Mouse (Mus musculus) liver, embryonic 13.5 days (tissue): ENCODE results near the gene 1700067K01Rik. TPM values are rescaled to one million over a fixed set of nuclear protein-coding genes. Genes with fewer than 3 reads are reported as not detected.

Experiments
- ATAC-seq: fragments of 200-750 bp; cut with Nextera tagmentation; 2 replicates; pipeline ENCODE4 v1.8.0; 2017; ENCODE audit warnings: low read depth, mild to moderate bottlenecking, moderate number of reproducible peaks, moderate library complexity
- DNase-seq: peaks from one replicate; pipeline ENCODE4 v3.0.0; 2022
- H3K27ac ChIP-seq: fragments of 300-500 bp; sonication (generic); 2 replicates; pipeline ENCODE4 v1.5.1; 2015; ENCODE audit warnings: moderate library complexity, mild to moderate bottlenecking, inconsistent platforms
- H3K27me3 ChIP-seq: fragments of 300-500 bp; sonication (generic); 2 replicates; pipeline ENCODE4 v1.6.1; 2015; ENCODE audit warnings: mild to moderate bottlenecking, inconsistent platforms
- H3K36me3 ChIP-seq: fragments of 300-500 bp; sonication (generic); 2 replicates; pipeline ENCODE4 v1.6.1; 2015; ENCODE audit warnings: mild to moderate bottlenecking, inconsistent platforms
- H3K4me1 ChIP-seq: fragments of 300-500 bp; sonication (generic); replicated peaks from 2 replicates; pipeline ENCODE4 v1.6.1; 2015; ENCODE audit warnings: inconsistent platforms
- H3K4me2 ChIP-seq: fragments of 300-500 bp; sonication (generic); 2 replicates; pipeline ENCODE4 v1.6.1; 2015; ENCODE audit warnings: inconsistent platforms, mild to moderate bottlenecking, moderate library complexity
- H3K4me3 ChIP-seq: fragments of 300-500 bp; sonication (generic); replicated peaks from 2 replicates; pipeline ENCODE4 v1.5.1; 2015; ENCODE audit warnings: mild to moderate bottlenecking, inconsistent platforms
- H3K9ac ChIP-seq: fragments of 300-500 bp; sonication (generic); 2 replicates; pipeline ENCODE4 v1.6.1; 2015; ENCODE audit warnings: mild to moderate bottlenecking, inconsistent platforms
- H3K9me3 ChIP-seq: fragments of 300-500 bp; sonication (generic); replicated peaks from 2 replicates; pipeline ENCODE4 v1.6.1; 2016; ENCODE audit warnings: inconsistent platforms
- WGBS: fragments of 180-500 bp; shearing (Covaris S2); methylation state at CpG from one replicate; pipeline ENCODE4 v1.1.7; 2015; ENCODE audit not compliant: insufficient replicate concordance; 5-methylcytosine and 5-hydroxymethylcytosine counted together
- polyA plus RNA-seq: library from polyadenylated mRNA; unstranded; fragments of >200 nt; fragmentation: Nextera tagmentation; extraction: Ambion mirVana; gene quantifications from 2 replicates; pipeline ENCODE4 v1.2.1, GENCODE M21; 2015

The 1700067K01Rik gene
- polyA plus RNA-seq: 0.38 and 0.57 TPM in 2 replicates

GRCm38 (mm10) chr8:84001281-84002000, at the start of gene 1700067K01Rik:
1700067K01Rik (plus strand) TSS chr8:84001502.
- 80% methylated on average over 61 of the region's 61 CpGs for WGBS
- H3K4me3 ChIP-seq: no peak within 1 kb of the TSS
- ATAC-seq (no peak), DNase-seq (no peak)
- H3K4me1 ChIP-seq: peaks cover 63% of the 10 kb centered on the region
- peaks cover 46% of the 10 kb centered on the region for H3K36me3 ChIP-seq
- peak within 1 kb of the TSS; percentile 10; the same call in 1 of the 2 replicates for H3K4me2 ChIP-seq
- H3K9ac ChIP-seq: no peak within 1 kb of the TSS
- no peaks in the 10 kb centered on the region for H3K9me3 ChIP-seq
- no peaks in the 10 kb centered on the region for H3K27me3 ChIP-seq
- H3K27ac ChIP-seq: no peak within 1 kb of the TSS

- no peak for DNase-seq
- no peak for ATAC-seq
- Histone ChIP-seq H3K9me3 (no peaks in the 10 kb centered on the region), H3K27ac (peak overlapping the region; percentile 36; the same call in 1 of the 2 replicates), H3K4me2 (peak overlapping the region; percentile 92), H3K27me3 (no peaks in the 10 kb centered on the region), H3K9ac (peak overlapping the region; percentile 63), H3K36me3 (peaks cover 17% of the 10 kb centered on the region), H3K4me1 (peaks cover 30% of the 10 kb centered on the region), H3K4me3 (peak overlapping the region; percentile 94)
- 3% methylated on average over 14 of the region's 14 CpGs for WGBS
Observed at GRCm38 (mm10) chr8:83954749-83955105, 46.6 kb upstream of the 1700067K01Rik start.

DNA sequence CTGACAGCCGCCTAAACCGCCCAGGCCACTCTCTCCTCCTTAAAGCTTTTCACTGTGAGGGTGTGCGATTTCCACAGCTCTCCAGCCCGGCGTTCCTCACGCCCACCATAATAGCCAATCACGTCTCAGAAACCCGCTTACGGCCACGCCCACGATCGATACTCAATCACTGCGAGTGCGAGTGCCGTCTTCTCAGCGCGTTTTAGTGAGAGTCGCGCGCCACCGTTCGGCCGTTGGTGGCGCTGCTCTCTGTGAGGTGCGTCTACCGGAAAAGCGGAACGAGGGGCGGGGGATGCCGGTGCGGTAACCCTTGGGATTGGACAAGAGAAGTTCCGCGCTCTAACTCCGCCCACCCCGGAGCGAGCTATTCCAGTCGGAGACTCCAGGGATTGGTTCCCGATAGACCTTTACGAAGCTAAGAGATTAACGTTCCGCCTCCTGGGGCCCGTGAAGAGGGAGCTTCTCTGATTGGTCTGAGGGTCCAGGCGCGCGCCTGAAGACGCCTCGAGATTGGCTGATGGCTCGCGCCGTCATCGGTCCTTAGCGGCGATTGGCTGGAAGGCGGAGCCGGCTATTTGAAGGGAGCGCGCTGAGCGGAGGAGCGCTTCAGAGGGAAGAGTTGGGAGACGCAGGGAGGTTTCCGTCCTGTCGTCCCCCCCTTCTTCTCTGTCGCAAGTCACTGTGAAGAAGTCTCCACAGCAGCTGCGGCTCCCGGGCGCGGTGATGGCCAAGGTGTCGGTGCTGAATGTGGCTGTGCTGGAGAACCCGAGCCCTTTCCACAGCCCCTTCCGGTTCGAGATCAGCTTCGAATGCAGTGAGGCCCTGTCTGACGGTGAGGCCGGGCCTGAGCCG, 46.0 kb upstream of the 1700067K01Rik start, which contains the start of the genes Gm10644 and Asf1b:
Gm10644 (minus strand) TSS at position 100 of the 852 bp plus-strand sequence.
Asf1b (plus strand) TSS at position 402 of the 852 bp plus-strand sequence.
- peak within 1 kb of the TSS; percentile 92 for H3K9ac ChIP-seq
- peaks cover 30% of the 10 kb centered on the region for H3K4me1 ChIP-seq
- peak within 1 kb of the TSS; percentile 92 for H3K4me2 ChIP-seq
- peak within 1 kb of the TSS; percentile 94 for H3K4me3 ChIP-seq
- ATAC-seq (peak; percentile 98), DNase-seq (peak; percentile 98)
- H3K27ac ChIP-seq: peak within 1 kb of the TSS; percentile 83
- no peaks in the 10 kb centered on the region for H3K9me3 ChIP-seq
- no peaks in the 10 kb centered on the region for H3K27me3 ChIP-seq
- under 1% methylated on average over 75 of the region's 75 CpGs for WGBS
- H3K36me3 ChIP-seq: peaks cover 19% of the 10 kb centered on the region

DNA sequence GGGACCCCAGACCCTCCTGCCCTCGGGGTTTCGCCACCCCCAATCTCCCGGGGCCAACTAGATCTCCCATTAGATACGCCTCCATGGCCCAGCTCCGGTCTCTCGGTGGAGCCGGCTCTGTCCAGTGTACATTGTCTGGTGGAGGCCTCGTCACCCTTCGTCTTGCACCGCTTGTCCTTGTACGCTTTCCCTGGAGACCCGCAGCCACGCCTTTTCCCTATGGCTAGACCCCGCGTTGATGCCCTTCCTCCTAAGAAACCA, 45.4 kb upstream of the 1700067K01Rik start:
- no peak for DNase-seq
- peak overlapping the region; percentile 83 for H3K27ac ChIP-seq
- 1% methylated on average over 15 of the region's 15 CpGs for WGBS
- ATAC-seq: no peak
- H3K4me1 ChIP-seq: peaks cover 30% of the 10 kb centered on the region
- no peaks in the 10 kb centered on the region for H3K27me3 ChIP-seq
- H3K4me2 ChIP-seq: peak overlapping the region; percentile 92
- H3K9me3 ChIP-seq: no peaks in the 10 kb centered on the region
- H3K4me3 ChIP-seq: peak overlapping the region; percentile 94
- H3K9ac ChIP-seq: peak overlapping the region; percentile 92
- H3K36me3 ChIP-seq: peaks cover 19% of the 10 kb centered on the region

- Histone ChIP-seq H3K4me2 (peak overlapping the region; percentile 92), H3K9ac (peak overlapping the region; percentile 92), H3K27ac (no peak overlapping the region; the same call in 1 of the 2 replicates), H3K36me3 (peaks cover 26% of the 10 kb centered on the region), H3K9me3 (no peaks in the 10 kb centered on the region), H3K4me3 (peak overlapping the region; percentile 94), H3K27me3 (no peaks in the 10 kb centered on the region), H3K4me1 (peaks cover 30% of the 10 kb centered on the region)
- ATAC-seq (no peak), DNase-seq (peak; percentile 35)
- 15% methylated on average over 1 of the region's 1 CpGs for WGBS
Observed at GRCm38 (mm10) chr8:83956789-83957188, 44.5 kb upstream of the 1700067K01Rik start.

DNA sequence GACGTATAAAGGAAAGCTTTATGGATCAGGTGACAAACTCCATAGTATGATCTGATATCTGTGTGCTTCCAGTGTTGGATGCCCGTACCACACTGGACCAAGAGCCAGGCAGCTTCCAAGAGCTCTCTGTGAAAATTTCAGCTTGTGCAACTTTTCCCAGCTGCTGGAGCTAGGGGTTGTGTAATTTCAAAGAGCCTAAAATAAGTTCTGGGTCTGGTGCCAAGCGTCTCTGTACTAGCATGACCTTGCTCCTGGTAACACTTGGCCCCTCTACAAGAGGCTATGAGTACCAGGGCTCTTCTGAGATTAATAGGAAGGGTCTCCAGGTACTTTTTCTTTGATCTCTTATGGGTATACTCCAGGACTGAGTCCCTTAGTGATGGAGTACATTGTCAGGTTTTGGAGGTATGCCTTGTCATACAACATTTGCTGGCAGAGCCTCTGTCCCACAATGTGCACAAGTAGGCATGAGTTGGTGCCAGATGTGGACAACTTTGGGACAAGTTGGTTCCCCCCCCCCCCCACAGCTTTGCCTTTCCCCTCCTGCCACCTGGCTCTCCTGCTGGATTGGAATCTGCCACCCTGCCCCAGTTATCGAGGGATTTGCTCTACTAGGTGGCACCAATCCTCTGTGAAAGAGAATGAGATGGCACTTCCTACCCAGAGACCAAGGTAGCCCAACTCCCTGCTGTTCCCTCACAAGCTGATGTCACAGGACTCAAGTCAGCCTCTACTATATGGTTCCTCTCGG, 37.1 kb upstream of the 1700067K01Rik start:
- WGBS: 87% methylated on average over 5 of the region's 5 CpGs
- Histone ChIP-seq H3K4me2 (no peak overlapping the region), H3K4me1 (no peaks in the 10 kb centered on the region), H3K4me3 (no peak overlapping the region), H3K27me3 (no peaks in the 10 kb centered on the region), H3K9ac (no peak overlapping the region), H3K9me3 (no peaks in the 10 kb centered on the region), H3K36me3 (peaks cover 74% of the 10 kb centered on the region), H3K27ac (no peak overlapping the region)
- ATAC-seq: no peak
- DNase-seq: no peak

GRCm38 (mm10) chr8:83967701-83968100, 33.6 kb upstream of the 1700067K01Rik start:
- no peak overlapping the region for H3K27ac ChIP-seq
- WGBS: 86% methylated on average over 7 of the region's 7 CpGs
- no peak overlapping the region for H3K4me2 ChIP-seq
- H3K27me3 ChIP-seq: no peaks in the 10 kb centered on the region
- H3K9ac ChIP-seq: no peak overlapping the region
- H3K36me3 ChIP-seq: peaks cover 80% of the 10 kb centered on the region
- H3K4me3 ChIP-seq: no peak overlapping the region
- DNase-seq (no peak), ATAC-seq (no peak)
- H3K9me3 ChIP-seq: no peaks in the 10 kb centered on the region
- peaks cover 17% of the 10 kb centered on the region for H3K4me1 ChIP-seq

GRCm38 (mm10) chr8:83971121-83971520, 30.2 kb upstream of the 1700067K01Rik start:
- no peak for ATAC-seq
- DNase-seq: no peak
- peak overlapping the region; percentile 94 for H3K4me3 ChIP-seq
- peak overlapping the region; percentile 99 for H3K4me2 ChIP-seq
- WGBS: 87% methylated on average over 4 of the region's 4 CpGs
- H3K4me1 ChIP-seq: peaks cover 42% of the 10 kb centered on the region
- H3K27ac ChIP-seq: peak overlapping the region; percentile 23; the same call in 1 of the 2 replicates
- H3K36me3 ChIP-seq: peaks cover 51% of the 10 kb centered on the region
- no peaks in the 10 kb centered on the region for H3K27me3 ChIP-seq
- no peak overlapping the region; the same call in 1 of the 2 replicates for H3K9ac ChIP-seq
- H3K9me3 ChIP-seq: no peaks in the 10 kb centered on the region

DNA sequence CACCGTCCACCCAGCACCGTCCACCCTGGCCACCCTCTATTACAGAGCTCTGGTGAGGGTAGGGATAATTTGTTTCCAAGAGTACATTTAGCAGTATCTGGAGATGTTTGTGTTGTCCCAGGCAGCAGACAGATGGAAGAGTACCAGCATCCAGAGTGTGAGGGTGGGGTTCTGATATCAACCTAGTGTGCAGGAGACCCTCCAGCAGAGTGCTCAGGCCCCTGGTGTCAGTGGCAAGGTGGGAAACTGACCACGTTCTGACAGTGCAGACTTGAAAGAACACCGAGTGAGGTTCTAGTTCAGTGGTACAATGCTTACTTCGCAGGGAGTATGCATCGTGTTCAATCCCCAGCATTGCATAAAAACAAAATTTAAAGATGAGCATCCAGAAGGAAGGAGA, 29.6 kb upstream of the 1700067K01Rik start:
- Histone ChIP-seq H3K9ac (peak overlapping the region; percentile 83), H3K9me3 (no peaks in the 10 kb centered on the region), H3K27me3 (no peaks in the 10 kb centered on the region), H3K36me3 (peaks cover 46% of the 10 kb centered on the region), H3K4me3 (peak overlapping the region; percentile 94), H3K4me1 (peaks cover 47% of the 10 kb centered on the region), H3K4me2 (peak overlapping the region; percentile 99), H3K27ac (peak overlapping the region; percentile 73)
- 70% methylated on average over 6 of the region's 6 CpGs for WGBS
- no peak for DNase-seq
- ATAC-seq: no peak

DNA sequence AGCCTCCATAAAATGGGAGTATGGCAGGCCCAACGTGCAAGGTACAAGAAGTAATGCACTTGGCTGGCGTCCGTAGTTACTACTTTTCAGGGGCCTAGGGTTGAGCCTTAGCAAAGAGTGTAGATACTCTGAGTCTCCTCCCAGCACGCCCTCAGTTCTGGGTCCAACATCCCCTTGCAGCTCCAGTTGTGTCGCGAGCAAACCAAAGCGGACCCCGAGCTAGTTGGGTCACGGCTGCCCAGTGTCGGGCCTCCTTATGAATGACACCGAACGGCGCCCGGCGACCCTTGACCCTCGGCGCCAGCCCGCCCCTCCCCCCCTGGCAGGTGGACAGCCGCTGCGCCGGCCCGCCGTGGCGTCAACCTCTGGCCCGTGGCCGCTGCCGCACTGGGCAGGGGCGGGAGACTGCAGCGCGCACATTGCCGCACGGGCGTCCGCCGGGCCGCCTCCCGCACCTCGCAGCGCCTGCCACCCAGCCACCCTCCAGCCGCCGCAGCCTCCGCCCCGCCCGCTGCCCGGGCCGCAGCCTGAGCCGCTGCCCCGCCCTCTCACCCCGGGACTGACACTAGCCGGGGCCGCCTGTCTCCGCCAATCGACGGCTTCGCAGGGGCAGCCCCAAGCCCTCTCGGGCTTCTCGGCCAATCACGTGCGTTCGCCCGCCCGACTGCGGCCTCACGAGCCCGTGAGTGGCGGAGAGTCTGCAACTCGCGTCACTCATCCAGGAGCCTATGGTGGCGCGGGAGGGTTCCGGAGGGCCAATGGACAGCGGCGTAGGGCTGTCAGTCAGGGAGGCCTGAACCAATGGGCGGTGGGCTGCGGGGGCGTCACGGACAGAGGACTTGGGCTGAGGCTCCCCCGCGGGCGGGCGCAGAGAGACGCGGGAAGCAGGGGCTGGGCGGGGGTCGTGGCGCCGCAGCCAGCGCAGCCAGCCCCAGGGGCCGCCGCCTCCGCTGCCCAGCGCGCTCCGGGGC, 28.9 kb upstream of the 1700067K01Rik start, which contains the start of gene Prkaca:
Prkaca (plus strand) TSS at position 844 of the 971 bp plus-strand sequence.
- Histone ChIP-seq H3K4me1 (peaks cover 55% of the 10 kb centered on the region), H3K27me3 (no peaks in the 10 kb centered on the region), H3K9me3 (no peaks in the 10 kb centered on the region), H3K4me2 (peak within 1 kb of the TSS; percentile 99), H3K4me3 (peak within 1 kb of the TSS; percentile 94), H3K36me3 (peaks cover 38% of the 10 kb centered on the region), H3K9ac (peak within 1 kb of the TSS; percentile 94), H3K27ac (peak within 1 kb of the TSS; percentile 73)
- under 1% methylated on average over 71 of the region's 94 CpGs for WGBS
- peak; percentile 99 for DNase-seq
- peak; percentile 98 for ATAC-seq
